Mouse (Mus musculus) embryonic facial prominence, embryonic 12.5 days (tissue): ENCODE data around the gene Bcl6. TPM values are rescaled to one million over a fixed set of nuclear protein-coding genes. Genes with fewer than 3 reads are reported as not detected.

ENCODE experiments used
- ATAC-seq: fragments of 200-750 bp; cut with Nextera tagmentation; 2 replicates; pipeline ENCODE4 v1.8.0; 2017; ENCODE audit not compliant: insufficient number of reproducible peaks, insufficient read depth, low FRiP score, low TSS enrichment
- H3K27ac ChIP-seq: fragments of 300-500 bp; sonication (generic); 2 replicates; pipeline ENCODE4 v1.5.1; 2016; ENCODE audit warnings: mild to moderate bottlenecking
- H3K27me3 ChIP-seq: fragments of 300-500 bp; sonication (generic); 2 replicates; pipeline ENCODE4 v1.6.1; 2016; ENCODE audit warnings: mild to moderate bottlenecking, moderate library complexity
- H3K36me3 ChIP-seq: fragments of 300-500 bp; sonication (generic); 2 replicates; pipeline ENCODE4 v1.6.1; 2016; ENCODE audit warnings: mild to moderate bottlenecking
- H3K4me1 ChIP-seq: fragments of 300-500 bp; sonication (generic); 2 replicates; pipeline ENCODE4 v1.6.1; 2016
- H3K4me2 ChIP-seq: fragments of 300-500 bp; sonication (generic); replicated peaks from 2 replicates; pipeline ENCODE4 v1.6.1; 2016; ENCODE audit warnings: mild to moderate bottlenecking, moderate library complexity
- H3K4me3 ChIP-seq: fragments of 300-500 bp; sonication (generic); 2 replicates; pipeline ENCODE4 v1.5.1; 2016; ENCODE audit warnings: mild to moderate bottlenecking
- H3K9ac ChIP-seq: fragments of 300-500 bp; sonication (generic); 2 replicates; pipeline ENCODE4 v1.6.1; 2016; ENCODE audit warnings: mild to moderate bottlenecking, moderate library complexity
- H3K9me3 ChIP-seq: fragments of 300-500 bp; sonication (generic); 2 replicates; pipeline ENCODE4 v1.6.1; 2016; ENCODE audit warnings: mild to moderate bottlenecking, moderate library complexity
- WGBS: fragments of 180-500 bp; shearing (Covaris S2); methylation state at CpG from one replicate; pipeline ENCODE4 v1.1.7; 2016; 5-methylcytosine and 5-hydroxymethylcytosine counted together
- polyA plus RNA-seq: library from polyadenylated mRNA; unstranded; fragments of >200 nt; fragmentation: Nextera tagmentation; extraction: Ambion mirVana; gene quantifications from 2 replicates; pipeline ENCODE4 v1.2.1, GENCODE M21; 2016

The Bcl6 gene
- polyA plus RNA-seq, 1 experiment from 2014 or later: 0.51 TPM

- WGBS: 41% methylated on average over 3 of the region's 3 CpGs
- no peaks in the 10 kb centered on the region for H3K9me3 ChIP-seq
- no peaks in the 10 kb centered on the region for H3K4me1 ChIP-seq
- no peak overlapping the region for H3K27ac ChIP-seq
- no peaks in the 10 kb centered on the region for H3K27me3 ChIP-seq
- H3K9ac ChIP-seq: no peak overlapping the region
- H3K4me2 ChIP-seq: no peak overlapping the region
- no peaks in the 10 kb centered on the region for H3K36me3 ChIP-seq
- H3K4me3 ChIP-seq: no peak overlapping the region
- no peak for ATAC-seq
These were observed 23.4 kb upstream of the Bcl6 start for GRCm38 (mm10) chr16:24012066-24012465.

- ATAC-seq: no peak
- 76% methylated on average over 3 of the region's 3 CpGs for WGBS
- Histone ChIP-seq H3K27ac (no peak overlapping the region), H3K36me3 (no peaks in the 10 kb centered on the region), H3K4me2 (no peak overlapping the region), H3K9me3 (no peaks in the 10 kb centered on the region), H3K9ac (no peak overlapping the region), H3K4me1 (no peaks in the 10 kb centered on the region), H3K4me3 (no peak overlapping the region), H3K27me3 (no peaks in the 10 kb centered on the region)
These were observed 22.7 kb upstream of the Bcl6 start for GRCm38 (mm10) chr16:24011306-24011705.

- 89% methylated on average over 2 of the region's 2 CpGs for WGBS
- H3K9ac ChIP-seq: no peak overlapping the region
- H3K27me3 ChIP-seq: no peaks in the 10 kb centered on the region; the same call in 1 of the 2 replicates
- H3K4me3 ChIP-seq: no peak overlapping the region
- no peak for ATAC-seq
- H3K9me3 ChIP-seq: no peaks in the 10 kb centered on the region
- H3K36me3 ChIP-seq: no peaks in the 10 kb centered on the region
- no peaks in the 10 kb centered on the region for H3K4me1 ChIP-seq
- H3K27ac ChIP-seq: no peak overlapping the region
- H3K4me2 ChIP-seq: no peak overlapping the region
These were observed 21.2 kb upstream of the Bcl6 start for GRCm38 (mm10) chr16:24009891-24010290.

- no peaks in the 10 kb centered on the region for H3K36me3 ChIP-seq
- no peak overlapping the region for H3K4me2 ChIP-seq
- no peaks in the 10 kb centered on the region for H3K9me3 ChIP-seq
- H3K27ac ChIP-seq: no peak overlapping the region
- no peaks in the 10 kb centered on the region; the same call in 1 of the 2 replicates for H3K27me3 ChIP-seq
- 86% methylated on average over 8 of the region's 8 CpGs for WGBS
- no peak overlapping the region for H3K4me3 ChIP-seq
- H3K9ac ChIP-seq: no peak overlapping the region
- no peak for ATAC-seq
- no peaks in the 10 kb centered on the region for H3K4me1 ChIP-seq
These were observed 17.3 kb upstream of the Bcl6 start for GRCm38 (mm10) chr16:24005928-24006327.

- Histone ChIP-seq H3K36me3 (no peaks in the 10 kb centered on the region), H3K27ac (no peak overlapping the region), H3K9ac (no peak overlapping the region), H3K9me3 (no peaks in the 10 kb centered on the region), H3K27me3 (no peaks in the 10 kb centered on the region), H3K4me2 (no peak overlapping the region), H3K4me3 (no peak overlapping the region), H3K4me1 (peaks cover 7% of the 10 kb centered on the region; the same call in 1 of the 2 replicates)
- ATAC-seq: no peak
- 82% methylated on average over 6 of the region's 6 CpGs for WGBS
These were observed 9.3 kb upstream of the Bcl6 start for GRCm38 (mm10) chr16:23997912-23998311.

- Histone ChIP-seq H3K4me2 (no peak overlapping the region), H3K9me3 (no peaks in the 10 kb centered on the region), H3K27ac (no peak overlapping the region), H3K36me3 (no peaks in the 10 kb centered on the region), H3K9ac (no peak overlapping the region), H3K4me1 (peaks cover 7% of the 10 kb centered on the region; the same call in 1 of the 2 replicates), H3K4me3 (no peak overlapping the region), H3K27me3 (no peaks in the 10 kb centered on the region)
- WGBS: 81% methylated on average over 3 of the region's 3 CpGs
- ATAC-seq: no peak
These were observed 8.6 kb upstream of the Bcl6 start for GRCm38 (mm10) chr16:23997228-23997627.

- ATAC-seq: no peak
These were observed 7.7 kb upstream of the Bcl6 start for GRCm38 (mm10) chr16:23996342-23996741.

GRCm38 (mm10) chr16:23993351-23994321 is 5.0 kb upstream of the Bcl6 start:
- no peaks in the 10 kb centered on the region for H3K36me3 ChIP-seq
- no peak overlapping the region for H3K4me3 ChIP-seq
- no peaks in the 10 kb centered on the region for H3K27me3 ChIP-seq
- no peaks in the 10 kb centered on the region for H3K9me3 ChIP-seq
- 0 out of 2 replicates have a peak overlapping the region, but pooled peaks have one; percentile 22 for H3K4me2 ChIP-seq
- H3K27ac ChIP-seq: no peak overlapping the region
- no peak overlapping the region for H3K9ac ChIP-seq
- ATAC-seq: peak; percentile 60; the same call in 1 of the 2 replicates
- peaks cover 17% of the 10 kb centered on the region for H3K4me1 ChIP-seq
- 45% methylated on average over 17 of the region's 17 CpGs for WGBS

More at GRCm38 (mm10) chr16:23996342-23996741, 7.7 kb upstream of the Bcl6 start:
- Histone ChIP-seq H3K27me3 (no peaks in the 10 kb centered on the region), H3K4me1 (peaks cover 7% of the 10 kb centered on the region; the same call in 1 of the 2 replicates), H3K27ac (no peak overlapping the region), H3K36me3 (no peaks in the 10 kb centered on the region), H3K4me3 (no peak overlapping the region), H3K4me2 (no peak overlapping the region), H3K9ac (no peak overlapping the region), H3K9me3 (no peaks in the 10 kb centered on the region)
- 81% methylated on average over 7 of the region's 7 CpGs for WGBS

GRCm38 (mm10) chr16:23991846-23992580 is 3.4 kb upstream of the Bcl6 start:
- Histone ChIP-seq H3K4me2 (no peak overlapping the region), H3K9me3 (no peaks in the 10 kb centered on the region), H3K9ac (no peak overlapping the region), H3K27ac (no peak overlapping the region), H3K4me3 (no peak overlapping the region), H3K4me1 (peaks cover 19% of the 10 kb centered on the region), H3K36me3 (no peaks in the 10 kb centered on the region), H3K27me3 (no peaks in the 10 kb centered on the region)
- ATAC-seq: no peak
- 86% methylated on average over 14 of the region's 14 CpGs for WGBS

GRCm38 (mm10) chr16:23991170-23991569 is 2.5 kb upstream of the Bcl6 start:
- H3K27me3 ChIP-seq: 0 out of 2 replicates have a peak, but pooled peaks cover 1% of the 10 kb centered on the region
- H3K4me1 ChIP-seq: peaks cover 24% of the 10 kb centered on the region
- no peaks in the 10 kb centered on the region for H3K9me3 ChIP-seq
- H3K27ac ChIP-seq: no peak overlapping the region
- H3K9ac ChIP-seq: no peak overlapping the region
- ATAC-seq: no peak
- H3K36me3 ChIP-seq: no peaks in the 10 kb centered on the region
- H3K4me2 ChIP-seq: no peak overlapping the region
- 1% methylated on average over 4 of the region's 4 CpGs for WGBS
- no peak overlapping the region for H3K4me3 ChIP-seq

GRCm38 (mm10) chr16:23990161-23990970 is 1.7 kb upstream of the Bcl6 start:
- Histone ChIP-seq H3K9ac (no peak overlapping the region), H3K27ac (no peak overlapping the region)
- 31% methylated on average over 11 of the region's 11 CpGs for WGBS

More at GRCm38 (mm10) chr16:23990161-23990970, 1.7 kb upstream of the Bcl6 start:
- Histone ChIP-seq H3K27me3 (0 out of 2 replicates have a peak, but pooled peaks cover 3% of the 10 kb centered on the region), H3K4me1 (peaks cover 28% of the 10 kb centered on the region), H3K4me2 (peak overlapping the region; percentile 90), H3K4me3 (peak overlapping the region; percentile 72), H3K9me3 (no peaks in the 10 kb centered on the region), H3K36me3 (no peaks in the 10 kb centered on the region)
- ATAC-seq: no peak
